ENCODE assay signal across 30 mouse cellular contexts in the genomic region with DNA sequence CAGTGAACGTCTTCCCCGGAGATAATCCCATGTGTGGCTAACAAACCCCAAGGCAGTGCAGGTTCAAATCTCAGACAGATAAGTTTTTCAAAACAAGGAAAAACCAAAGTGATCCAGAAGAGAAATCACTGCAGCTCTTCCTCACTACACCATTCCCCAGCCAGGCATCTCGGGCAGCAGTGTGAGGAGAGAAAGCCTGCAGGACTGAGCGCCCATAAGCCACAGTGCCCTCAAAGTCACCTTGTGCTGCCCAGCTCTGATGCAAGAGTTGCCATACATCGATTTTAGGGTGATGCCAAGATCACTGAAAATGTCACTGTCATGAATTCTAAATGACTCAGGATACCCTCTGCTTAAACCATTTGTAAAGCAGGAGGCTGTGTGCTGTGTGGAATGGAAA. TPM values are rescaled to one million over a fixed set of nuclear protein-coding genes. Genes with fewer than 3 reads are reported as not detected.
DNase-seq lines count a peak whose midpoint lies in the region; ATAC-seq and TF ChIP-seq lines count a peak whose summit lies in the region.
"Had no signal": no experiment of that assay in that cellular context is flagged by ENCODE, and none has a peak within 500 bp of the region (broad histone marks: within the 10 kb centered on the region; RNA-seq: fewer than 3 reads in every experiment).

No protein-coding gene starts in this region.

- no peak for TF ChIP-seq EP300 in heart, postnatal 0 days (IDR thresholded peaks at IDR 0.05; ENCODE audit: low read depth)

- H3K36me3 ChIP-seq in heart, embryonic 13.5 days = peaks cover 50% of the 10 kb centered on the region
- 0 out of 2 replicates have a peak, but pooled peaks cover 9% of the 10 kb centered on the region for H3K36me3 ChIP-seq in hindbrain, embryonic 15.5 days
- peaks cover 29% of the 10 kb centered on the region for H3K36me3 ChIP-seq in hindbrain, embryonic 12.5 days
- peaks cover 10% of the 10 kb centered on the region for H3K36me3 ChIP-seq in heart, embryonic 16.5 days (ENCODE audit: control insufficient read depth, insufficient read depth)
- H3K36me3 ChIP-seq in heart, postnatal 0 days (replicated peaks; ENCODE audit: control insufficient read depth, insufficient read depth, low read length) = peaks cover 18% of the 10 kb centered on the region
- H3K36me3 ChIP-seq: midbrain, embryonic 15.5 days; neural tube, embryonic 15.5 days had no signal

- peak overlapping the region; percentile 58 for H3K9ac ChIP-seq in heart, embryonic 13.5 days
- H3K9ac ChIP-seq in hindbrain, embryonic 15.5 days = no peak overlapping the region
- no peak overlapping the region for H3K9ac ChIP-seq in hindbrain, embryonic 12.5 days
- H3K9ac ChIP-seq in heart, embryonic 16.5 days (ENCODE audit: low read length) = no peak overlapping the region
- no peak overlapping the region for H3K9ac ChIP-seq in heart, postnatal 0 days (replicated peaks; ENCODE audit: low read depth, low read length)
- H3K9ac ChIP-seq: intestine, embryonic 15.5 days; lung, embryonic 15.5 days; midbrain, embryonic 15.5 days; neural tube, embryonic 15.5 days had no signal

- WGBS in heart, embryonic 13.5 days = 51% methylated on average over 5 of the region's 5 CpGs
- WGBS in hindbrain, embryonic 15.5 days = 49% methylated on average over 5 of the region's 5 CpGs
- 65% methylated on average over 5 of the region's 5 CpGs for WGBS in hindbrain, embryonic 12.5 days
- 48% methylated on average over 5 of the region's 5 CpGs for WGBS in heart, embryonic 16.5 days
- WGBS in heart, postnatal 0 days = 36% methylated on average over 5 of the region's 5 CpGs

- H3K9me3 ChIP-seq in heart, embryonic 13.5 days = no peaks in the 10 kb centered on the region
- no peaks in the 10 kb centered on the region for H3K9me3 ChIP-seq in hindbrain, embryonic 15.5 days
- no peaks in the 10 kb centered on the region for H3K9me3 ChIP-seq in hindbrain, embryonic 12.5 days (replicated peaks)
- no peaks in the 10 kb centered on the region for H3K9me3 ChIP-seq in heart, embryonic 16.5 days (replicated peaks; ENCODE audit: control insufficient read depth, low read length)
- H3K9me3 ChIP-seq in heart, postnatal 0 days (replicated peaks; ENCODE audit: control insufficient read depth, low read length) = no peaks in the 10 kb centered on the region
- H3K9me3 ChIP-seq: intestine, embryonic 15.5 days; lung, embryonic 15.5 days; midbrain, embryonic 10.5 days; midbrain, embryonic 15.5 days; neural tube, embryonic 15.5 days had no signal

- DNase-seq in heart, postnatal 14 days = no peak
- DNase-seq in heart, postnatal 0 days (ENCODE audit: low spot score) = no peak
- DNase-seq in MN1 (ENCODE audit: low spot score) = no peak
- DNase-seq: adrenal gland, adult 2 months; B cell, adult 2 months; cerebellum, adult 2 months; cerebellum, postnatal 14 days; gastrocnemius, adult 2 months; gastrocnemius, postnatal 36 days; kidney, adult 8-10 months; kidney, postnatal 4 days; layer of hippocampus, postnatal 36 days; liver; retina, postnatal 1 day; right cerebral cortex, postnatal 14 days; thymus, adult 18-20 months; thymus, postnatal 25 days had no signal

- no peak overlapping the region for H3K4me2 ChIP-seq in heart, embryonic 13.5 days
- H3K4me2 ChIP-seq in hindbrain, embryonic 15.5 days = no peak overlapping the region
- no peak overlapping the region for H3K4me2 ChIP-seq in hindbrain, embryonic 12.5 days (replicated peaks)
- H3K4me2 ChIP-seq in heart, embryonic 16.5 days (ENCODE audit: low read depth, low read length) = no peak overlapping the region
- H3K4me2 ChIP-seq in heart, postnatal 0 days (ENCODE audit: low read depth, low read length) = no peak overlapping the region
- H3K4me2 ChIP-seq: intestine, embryonic 15.5 days; lung, embryonic 15.5 days; midbrain, embryonic 15.5 days; neural tube, embryonic 15.5 days had no signal

- intact Hi-C loops in heart, postnatal 14 days (cut with DNase I) = no loop called here

- peak overlapping the region; percentile 62 for H3K27ac ChIP-seq in heart, embryonic 13.5 days (replicated peaks)
- H3K27ac ChIP-seq in hindbrain, embryonic 15.5 days (replicated peaks) = peak overlapping the region; percentile 20
- no peak overlapping the region for H3K27ac ChIP-seq in hindbrain, embryonic 12.5 days
- H3K27ac ChIP-seq in heart, embryonic 16.5 days (ENCODE audit: low read length) = peak overlapping the region; percentile 11
- H3K27ac ChIP-seq in heart, postnatal 0 days (ENCODE audit: low read depth) = peak overlapping the region; percentile 52
- H3K27ac ChIP-seq: gastrocnemius, adult 2 months; intestine, embryonic 15.5 days; kidney, postnatal 0 days; lung, embryonic 15.5 days; midbrain, embryonic 10.5 days; midbrain, embryonic 15.5 days; neural tube, embryonic 15.5 days had no signal

- ATAC-seq in heart, embryonic 13.5 days (ENCODE audit: extremely low read depth, insufficient number of reproducible peaks, low FRiP score, low TSS enrichment) = no peak
- ATAC-seq in hindbrain, embryonic 15.5 days (ENCODE audit: low FRiP score, low read depth) = no peak
- ATAC-seq in hindbrain, embryonic 12.5 days (ENCODE audit: low FRiP score) = no peak
- ATAC-seq in heart, embryonic 16.5 days (replicated peaks; ENCODE audit: extremely low read depth, insufficient read depth, low FRiP score) = no peak
- ATAC-seq in heart, postnatal 0 days (ENCODE audit: insufficient read depth, low read depth) = no peak
- ATAC-seq: activated CD4-positive, CD25-positive, alpha-beta regulatory T cell, adult 4 months; forebrain, embryonic 16.5 days; intestine, embryonic 15.5 days; midbrain, embryonic 15.5 days had no signal

- H3K4me3 ChIP-seq in heart, embryonic 13.5 days = no peak overlapping the region
- H3K4me3 ChIP-seq in hindbrain, embryonic 15.5 days = no peak overlapping the region
- H3K4me3 ChIP-seq in hindbrain, embryonic 12.5 days = no peak overlapping the region
- H3K4me3 ChIP-seq in heart, embryonic 16.5 days (ENCODE audit: low read length) = no peak overlapping the region
- H3K4me3 ChIP-seq in heart, postnatal 0 days (ENCODE audit: low read depth, low read length) = no peak overlapping the region
- H3K4me3 ChIP-seq: erythroblast, embryonic 14.5 days; gastrocnemius, adult 2 months; intestine, embryonic 15.5 days; lung, embryonic 15.5 days; midbrain, embryonic 10.5 days; midbrain, embryonic 15.5 days; neural tube, embryonic 15.5 days had no signal

- H3K4me1 ChIP-seq in heart, embryonic 13.5 days = peaks cover 53% of the 10 kb centered on the region
- peaks cover 37% of the 10 kb centered on the region for H3K4me1 ChIP-seq in hindbrain, embryonic 15.5 days (replicated peaks)
- peaks cover 16% of the 10 kb centered on the region for H3K4me1 ChIP-seq in hindbrain, embryonic 12.5 days
- peaks cover 16% of the 10 kb centered on the region for H3K4me1 ChIP-seq in heart, embryonic 16.5 days (ENCODE audit: control insufficient read depth, insufficient read depth, low read length)
- H3K4me1 ChIP-seq in heart, postnatal 0 days (ENCODE audit: control insufficient read depth, insufficient read depth) = peaks cover 27% of the 10 kb centered on the region; the same call in 1 of the 2 replicates

- TF ChIP-seq CTCF in heart, postnatal 0 days (IDR thresholded peaks at IDR 0.05; ENCODE audit: low read depth) = no peak

- H3K27me3 ChIP-seq in heart, embryonic 13.5 days (replicated peaks) = no peaks in the 10 kb centered on the region
- H3K27me3 ChIP-seq in hindbrain, embryonic 15.5 days = no peaks in the 10 kb centered on the region
- no peaks in the 10 kb centered on the region for H3K27me3 ChIP-seq in hindbrain, embryonic 12.5 days
- no peaks in the 10 kb centered on the region for H3K27me3 ChIP-seq in heart, embryonic 16.5 days (ENCODE audit: control insufficient read depth, insufficient read depth, low read length)
- H3K27me3 ChIP-seq in heart, postnatal 0 days (ENCODE audit: control insufficient read depth, insufficient read depth, low read length) = no peaks in the 10 kb centered on the region
- H3K27me3 ChIP-seq: intestine, embryonic 15.5 days; lung, embryonic 15.5 days; midbrain, embryonic 15.5 days; neural tube, embryonic 15.5 days had no signal

RNA-seq across cellular contexts. Expression of a gene that starts 15.7 kb away (rescaled TPM):
- polyA plus RNA-seq in heart, embryonic 13.5 days (2015; fragmentation: Nextera tagmentation; extraction: Ambion mirVana) = 65.4 and 68.5 TPM in 2 replicates
- total RNA-seq in heart, postnatal 14 days (2021) = 10 to 100 TPM; 30.1 to 33.9 TPM
- polyA plus RNA-seq in hindbrain, embryonic 15.5 days (2015; fragmentation: Nextera tagmentation; extraction: Ambion mirVana) = 159 and 178 TPM in 2 replicates
- 173 and 204 TPM in 2 replicates for polyA plus RNA-seq in hindbrain, embryonic 12.5 days (2016; fragmentation: Nextera tagmentation; extraction: Ambion mirVana)
- 59.8 and 61.6 TPM in 2 replicates for polyA plus RNA-seq in heart, embryonic 16.5 days (2015; fragmentation: Nextera tagmentation; extraction: Ambion mirVana)
- total RNA-seq in heart, postnatal 0 days (2014; rRNA removed; ENCODE audit: low replicate concordance) = 24.8 and 34.8 TPM in 2 replicates
- polyA plus RNA-seq in heart, postnatal 0 days (2015; fragmentation: Nextera tagmentation; extraction: Ambion mirVana) = 35.4 and 36.5 TPM in 2 replicates
